Mouse (Mus musculus) forebrain, postnatal 0 days (tissue): ENCODE measurements around the gene Krt27. TPM values are rescaled to one million over a fixed set of nuclear protein-coding genes. Genes with fewer than 3 reads are reported as not detected.

Experiments
- ATAC-seq: fragments of 200-750 bp; cut with Nextera tagmentation; 2 replicates; pipeline ENCODE4 v1.8.0; 2017; ENCODE audit warnings: mild to moderate bottlenecking, moderate library complexity
- DNase-seq: peaks from one replicate; pipeline ENCODE4 v3.0.0-alpha.2; 2015
- H3K27ac ChIP-seq: fragments of 300-500 bp; sonication (generic); 2 replicates; pipeline ENCODE4 v1.5.1; 2014; ENCODE audit warnings: low read depth, mild to moderate bottlenecking, antibody characterized with exemption, low read length, moderate library complexity, mixed read lengths
- H3K27me3 ChIP-seq: fragments of 300-500 bp; sonication (generic); 2 replicates; pipeline ENCODE4 v1.6.1; 2014; ENCODE audit warnings: mild to moderate bottlenecking, low read length, mixed read lengths; ENCODE audit not compliant: insufficient read depth
- H3K36me3 ChIP-seq: fragments of 300-500 bp; sonication (generic); 2 replicates; pipeline ENCODE4 v1.6.1; 2014; ENCODE audit warnings: mild to moderate bottlenecking, moderate library complexity; ENCODE audit not compliant: insufficient read depth
- H3K4me1 ChIP-seq: fragments of 300-500 bp; sonication (generic); 2 replicates; pipeline ENCODE4 v1.6.1; 2014; ENCODE audit warnings: antibody characterized with exemption; ENCODE audit not compliant: insufficient read depth
- H3K4me2 ChIP-seq: fragments of 300-500 bp; sonication (generic); 2 replicates; pipeline ENCODE4 v1.6.1; 2014; ENCODE audit warnings: low read depth, mild to moderate bottlenecking, moderate library complexity
- H3K4me3 ChIP-seq: fragments of 300-500 bp; sonication (generic); 2 replicates; pipeline ENCODE4 v1.5.1; 2014; ENCODE audit warnings: low read depth, low read length, mixed read lengths
- H3K9ac ChIP-seq: fragments of 300-500 bp; sonication (generic); 2 replicates; pipeline ENCODE4 v1.6.1; 2014; ENCODE audit warnings: mild to moderate bottlenecking
- H3K9me3 ChIP-seq: fragments of 300-500 bp; sonication (generic); 2 replicates; pipeline ENCODE4 v1.6.1; 2016; ENCODE audit warnings: low read length
- CTCF ChIP-seq: sonication (generic); IDR thresholded peaks from 2 replicates; pipeline ENCODE4 v1.5.1; 2016; ENCODE audit warnings: antibody characterized with exemption, control low read depth, low read depth
- WGBS: fragments of 180-500 bp; shearing (Covaris S2); extraction: QIAGEN DNeasy Blood & Tissue Kit; methylation state at CpG from one replicate; pipeline ENCODE4 v1.1.7; 2014; 5-methylcytosine and 5-hydroxymethylcytosine counted together
- polyA plus RNA-seq: library from polyadenylated mRNA; unstranded; fragments of >200 nt; fragmentation: Nextera tagmentation; extraction: Ambion mirVana; gene quantifications from 2 replicates; pipeline ENCODE4 v1.2.1, GENCODE M21; 2015
- total RNA-seq: library from RNA; depleted of rRNA; stranded (reverse); fragments of >200 nt; gene quantifications from 2 replicates; pipeline ENCODE4 v1.2.3, GENCODE M21; 2014

Gene Krt27
- total and polyA plus RNA-seq, 2 experiments from 2014 or later: 0.10 TPM; not detected in 1

DNA sequence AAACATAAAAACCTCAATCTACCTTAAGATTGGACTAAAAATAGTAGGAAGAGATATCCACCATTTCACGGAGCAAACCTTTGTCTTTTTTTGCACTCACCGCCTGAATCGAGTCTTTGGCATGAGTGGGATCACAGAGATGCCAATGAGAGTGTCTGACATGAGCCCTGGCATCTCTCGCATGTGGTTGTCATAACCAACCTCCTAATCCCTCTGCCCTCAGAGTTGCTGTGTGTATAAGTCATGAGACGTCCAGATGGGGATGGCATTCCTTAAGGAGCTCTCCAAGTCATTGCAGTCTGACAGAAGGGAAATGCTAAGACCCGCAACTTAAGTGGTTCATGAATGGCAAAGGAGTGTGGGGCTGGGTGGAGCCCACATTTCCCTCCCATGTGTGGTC, 40.5 kb upstream of the Krt27 start:
- ATAC-seq (peak; percentile 54; the same call in 1 of the 2 replicates), DNase-seq (no peak)
- WGBS: 74% methylated on average over 6 of the region's 6 CpGs
- no peak for TF ChIP-seq CTCF
- H3K36me3 ChIP-seq: no peaks in the 10 kb centered on the region
- no peak overlapping the region for H3K4me2 ChIP-seq
- H3K27ac ChIP-seq: no peak overlapping the region
- H3K27me3 ChIP-seq: no peaks in the 10 kb centered on the region
- H3K9ac ChIP-seq: no peak overlapping the region
- no peaks in the 10 kb centered on the region for H3K9me3 ChIP-seq
- no peak overlapping the region for H3K4me3 ChIP-seq
- no peaks in the 10 kb centered on the region for H3K4me1 ChIP-seq

DNA sequence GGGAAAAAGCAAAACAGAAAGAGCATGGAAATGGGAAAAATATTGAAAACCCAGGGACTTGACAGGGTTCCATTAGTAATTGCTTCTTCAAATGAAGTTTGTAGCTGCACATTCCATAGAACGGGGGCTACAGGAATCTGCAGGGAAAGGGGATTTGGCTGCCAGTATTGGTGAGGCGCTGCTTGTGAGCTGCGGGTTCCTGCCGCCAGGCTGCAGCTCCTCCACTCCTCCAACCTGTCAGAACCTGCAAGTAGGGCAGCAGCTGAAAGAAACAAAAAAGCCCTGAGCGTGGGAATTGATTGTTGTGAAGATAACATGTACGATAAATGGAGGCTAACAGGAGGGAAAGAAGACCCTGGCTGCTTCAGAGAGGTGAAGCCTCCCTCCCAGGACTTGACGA, 40.0 kb upstream of the Krt27 start:
- no peaks in the 10 kb centered on the region for H3K4me1 ChIP-seq
- no peak overlapping the region for H3K27ac ChIP-seq
- DNase-seq: no peak
- H3K4me3 ChIP-seq: no peak overlapping the region
- no peak overlapping the region for H3K9ac ChIP-seq
- no peak for ATAC-seq
- H3K36me3 ChIP-seq: no peaks in the 10 kb centered on the region
- H3K9me3 ChIP-seq: no peaks in the 10 kb centered on the region
- 66% methylated on average over 7 of the region's 7 CpGs for WGBS
- H3K27me3 ChIP-seq: no peaks in the 10 kb centered on the region
- TF ChIP-seq CTCF: no peak
- no peak overlapping the region for H3K4me2 ChIP-seq

DNA sequence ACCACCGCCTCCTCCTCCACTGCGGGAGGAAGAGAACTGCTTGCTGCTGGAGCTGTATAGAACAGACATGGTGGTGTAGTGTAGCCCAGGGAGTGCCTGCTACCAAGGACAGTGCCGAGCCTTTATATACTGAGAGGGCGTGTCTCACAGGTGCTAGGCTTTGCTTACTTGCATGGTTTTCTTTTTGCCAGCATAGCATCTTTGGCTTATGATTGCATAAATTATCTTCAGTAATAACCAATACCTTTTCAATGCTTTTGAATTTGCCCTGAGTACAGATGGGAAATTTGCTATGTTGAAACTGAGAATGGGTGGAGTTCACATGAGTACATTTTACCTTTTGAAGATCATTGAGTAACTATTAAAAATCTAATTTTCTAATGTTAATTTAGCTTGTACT, 38.4 kb upstream of the Krt27 start, which contains the start of gene Krt10:
Gene Krt10, minus strand, starts transcription at position 101 of the 400 bp plus-strand sequence.
- Histone ChIP-seq H3K27ac (no peak within 1 kb of the TSS), H3K4me2 (no peak within 1 kb of the TSS)
- TF ChIP-seq CTCF: no peak

DNA sequence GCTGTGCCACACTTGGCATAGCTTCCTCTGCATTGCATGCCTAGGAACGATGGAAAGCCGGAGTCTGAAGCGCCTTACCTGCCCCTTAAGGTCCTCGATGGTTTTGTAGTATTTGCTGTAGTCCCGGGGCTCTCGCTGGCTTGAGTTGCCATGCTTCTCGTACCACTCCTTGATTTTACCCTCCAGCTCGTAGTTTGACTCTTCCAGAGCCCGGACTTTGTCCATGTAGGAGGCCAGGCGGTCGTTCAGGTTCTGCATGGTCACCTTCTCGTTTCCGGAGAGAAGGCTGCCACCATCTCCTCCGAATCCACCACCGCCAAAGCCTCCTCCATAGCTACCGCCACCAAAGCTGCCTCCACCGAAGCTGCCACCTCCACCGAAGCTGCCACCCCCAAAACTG, 37.8 kb upstream of the Krt27 start:
- no peaks in the 10 kb centered on the region for H3K9me3 ChIP-seq
- no peak overlapping the region for H3K4me3 ChIP-seq
- no peaks in the 10 kb centered on the region for H3K36me3 ChIP-seq
- 93% methylated on average over 18 of the region's 18 CpGs for WGBS
- H3K4me2 ChIP-seq: no peak overlapping the region
- no peaks in the 10 kb centered on the region for H3K27me3 ChIP-seq
- H3K4me1 ChIP-seq: no peaks in the 10 kb centered on the region
- no peak for TF ChIP-seq CTCF
- no peak overlapping the region for H3K27ac ChIP-seq
- DNase-seq (no peak), ATAC-seq (no peak)
- H3K9ac ChIP-seq: no peak overlapping the region

More for the DNA sequence above, 38.4 kb upstream of the Krt27 start, which contains the start of gene Krt10:
- Histone ChIP-seq H3K4me1 (no peaks in the 10 kb centered on the region), H3K9me3 (no peaks in the 10 kb centered on the region), H3K9ac (no peak within 1 kb of the TSS), H3K4me3 (no peak within 1 kb of the TSS), H3K27me3 (no peaks in the 10 kb centered on the region), H3K36me3 (no peaks in the 10 kb centered on the region)
- ATAC-seq (no peak), DNase-seq (no peak)
- 84% methylated on average over 4 of the region's 4 CpGs for WGBS

- peak overlapping the region; percentile 59 for H3K4me3 ChIP-seq
- no peaks in the 10 kb centered on the region for H3K36me3 ChIP-seq
- no peaks in the 10 kb centered on the region for H3K27me3 ChIP-seq
- no peak for TF ChIP-seq CTCF
- H3K4me1 ChIP-seq: no peaks in the 10 kb centered on the region
- peak overlapping the region; percentile 71 for H3K9ac ChIP-seq
- peak; percentile 93 for ATAC-seq
- H3K27ac ChIP-seq: peak overlapping the region; percentile 96
- H3K4me2 ChIP-seq: peak overlapping the region; percentile 63
- no peaks in the 10 kb centered on the region for H3K9me3 ChIP-seq
- under 1% methylated on average over 71 of the region's 71 CpGs for WGBS
- peak; percentile 89 for DNase-seq
Measured at GRCm38 (mm10) chr11:99385813-99386721, 35.2 kb upstream of the Krt27 start.

DNA sequence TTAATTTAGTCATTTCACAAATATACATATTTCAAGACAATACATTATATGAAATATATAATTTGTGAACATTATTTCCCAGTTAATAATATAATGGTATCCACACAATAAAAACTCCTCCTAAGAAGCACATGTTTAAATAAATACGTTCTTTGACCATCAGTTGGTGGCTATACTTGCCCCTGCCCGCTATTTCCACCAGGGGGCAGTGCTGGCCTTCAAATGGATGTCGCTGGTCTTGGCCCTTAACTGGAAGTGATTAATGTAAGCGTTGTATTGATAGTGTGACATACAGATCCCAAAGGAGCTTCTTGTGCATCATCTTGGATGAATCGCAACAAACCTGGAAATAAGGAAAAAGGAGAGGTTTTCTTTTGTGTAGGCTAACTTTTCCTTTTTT, 28.7 kb upstream of the Krt27 start:
- Histone ChIP-seq H3K36me3 (no peaks in the 10 kb centered on the region), H3K9me3 (no peaks in the 10 kb centered on the region), H3K27me3 (no peaks in the 10 kb centered on the region), H3K27ac (no peak overlapping the region), H3K4me1 (no peaks in the 10 kb centered on the region), H3K4me2 (no peak overlapping the region), H3K9ac (no peak overlapping the region), H3K4me3 (no peak overlapping the region)
- peak; percentile 86 for TF ChIP-seq CTCF
- DNase-seq (peak; percentile 77), ATAC-seq (no peak)
- 12% methylated on average over 5 of the region's 5 CpGs for WGBS

GRCm38 (mm10) chr11:99374803-99375202, 23.9 kb upstream of the Krt27 start, which contains the start of gene Krt28:
Gene Krt28, minus strand, starts transcription at chr11:99374903.
- ATAC-seq (no peak), DNase-seq (no peak)
- H3K36me3 ChIP-seq: no peaks in the 10 kb centered on the region
- no peak within 1 kb of the TSS for H3K9ac ChIP-seq
- no peak within 1 kb of the TSS for H3K27ac ChIP-seq
- H3K4me3 ChIP-seq: no peak within 1 kb of the TSS
- no peaks in the 10 kb centered on the region for H3K9me3 ChIP-seq
- no peaks in the 10 kb centered on the region for H3K4me1 ChIP-seq
- H3K27me3 ChIP-seq: no peaks in the 10 kb centered on the region
- 82% methylated on average over 13 of the region's 13 CpGs for WGBS
- no peak for TF ChIP-seq CTCF
- H3K4me2 ChIP-seq: no peak within 1 kb of the TSS
